Mouse (Mus musculus): Measurements from ENCODE around the gene Rarres2. TPM values are rescaled to one million over a fixed set of nuclear protein-coding genes. Genes with fewer than 3 reads are reported as not detected.

Gene Rarres2
- polyA plus RNA-seq, 1 experiment from 2014 or later: 57.0 TPM

DNA sequence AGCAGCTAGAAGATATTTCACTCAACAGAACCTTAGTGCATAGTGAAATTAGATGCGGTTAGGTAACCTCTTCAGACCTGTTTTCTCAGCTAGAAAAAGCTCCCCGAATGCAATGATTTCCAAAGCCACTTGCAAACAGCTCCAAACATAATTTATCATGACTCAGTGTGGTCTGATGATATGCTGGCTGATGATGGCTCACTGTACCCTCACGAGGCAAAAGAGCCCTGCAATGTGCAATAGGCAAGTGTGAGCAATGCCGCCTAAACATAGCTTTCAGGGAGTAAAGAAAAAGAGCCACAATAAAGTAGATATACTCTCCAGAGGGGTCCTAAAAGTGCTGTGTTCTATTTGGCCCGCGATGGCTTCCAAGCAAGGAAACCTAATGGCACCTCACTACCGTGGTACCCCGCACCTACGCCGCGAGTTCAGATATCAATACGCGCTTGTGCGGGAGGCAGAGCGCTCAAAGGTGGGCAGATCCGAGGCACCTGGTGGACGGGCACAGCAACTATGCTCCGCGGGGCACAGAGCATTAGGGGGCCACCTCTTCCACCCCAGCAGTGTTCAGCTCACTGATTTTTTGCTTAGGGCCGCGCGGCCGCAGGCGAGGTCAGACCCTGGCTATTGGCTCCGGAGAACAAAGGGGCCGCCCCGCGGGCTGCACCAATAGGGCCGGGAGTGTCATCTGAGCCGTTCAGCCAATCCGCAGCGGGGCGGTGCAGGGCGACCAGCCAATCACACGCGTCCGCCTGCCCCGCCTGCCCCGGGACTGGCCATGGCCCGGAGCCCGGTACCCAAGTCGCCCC is 28.9 kb upstream of the Rarres2 start, which contains the start of gene Zfp775:
Gene Zfp775, plus strand, starts transcription at position 793 of the 809 bp plus-strand sequence.
- Histone ChIP-seq H3K27ac (ENCODE audit: low read length) (peak within 1 kb of the TSS; percentile 77), H3K4me3 (ENCODE audit: low read depth, low read length) (peak within 1 kb of the TSS; percentile 67), H3K4me2 (ENCODE audit: low read depth, low read length) (peak within 1 kb of the TSS; percentile 92), H3K36me3 (ENCODE audit: control insufficient read depth, insufficient read depth) (peaks cover 18% of the 10 kb centered on the region), H3K9ac (ENCODE audit: low read depth, low read length) (peak within 1 kb of the TSS; percentile 63), H3K4me1 (ENCODE audit: control insufficient read depth, low read depth, low read length) (peaks cover 16% of the 10 kb centered on the region), H3K9me3 (replicated peaks; ENCODE audit: control insufficient read depth, low read length) (no peaks in the 10 kb centered on the region), H3K27me3 (ENCODE audit: control insufficient read depth, insufficient read depth, low read depth, low read length) (no peaks in the 10 kb centered on the region)
- ATAC-seq (ENCODE audit: low read depth): peak; percentile 99
- WGBS (ENCODE audit: insufficient replicate concordance): 4% methylated on average over 42 of the region's 42 CpGs

DNA sequence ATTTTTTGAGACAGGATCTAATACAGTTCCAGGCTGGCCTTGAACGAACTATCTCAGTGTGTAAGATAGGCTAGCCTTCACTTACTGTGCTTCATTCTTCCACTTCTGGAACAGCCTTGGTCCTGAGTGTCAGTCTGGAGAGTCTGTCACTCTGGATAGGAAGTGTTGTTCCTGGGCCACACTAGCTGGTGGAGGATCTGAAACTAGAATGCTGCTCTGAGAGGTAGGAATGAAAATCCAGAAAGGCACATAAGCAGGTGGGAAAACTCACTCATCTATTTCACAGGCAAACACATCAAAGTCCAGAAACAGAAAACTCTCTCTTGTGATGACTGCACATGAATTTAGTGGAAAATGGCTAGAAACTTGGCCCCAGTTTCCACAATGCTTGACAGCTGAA is 28.0 kb upstream of the Rarres2 start:
- H3K4me1 ChIP-seq (ENCODE audit: control insufficient read depth, low read depth, low read length): peaks cover 16% of the 10 kb centered on the region
- no peaks in the 10 kb centered on the region for H3K9me3 ChIP-seq (replicated peaks; ENCODE audit: control insufficient read depth, low read length)
- no peak overlapping the region for H3K27ac ChIP-seq (ENCODE audit: low read length)
- H3K27me3 ChIP-seq (ENCODE audit: control insufficient read depth, insufficient read depth, low read depth, low read length): no peaks in the 10 kb centered on the region
- H3K4me3 ChIP-seq (ENCODE audit: low read depth, low read length): no peak overlapping the region
- H3K9ac ChIP-seq (ENCODE audit: low read depth, low read length): no peak overlapping the region
- peaks cover 23% of the 10 kb centered on the region for H3K36me3 ChIP-seq (ENCODE audit: control insufficient read depth, insufficient read depth)
- no peak for ATAC-seq (ENCODE audit: low read depth)
- no peak overlapping the region for H3K4me2 ChIP-seq (ENCODE audit: low read depth, low read length)
- WGBS (ENCODE audit: insufficient replicate concordance): 59% methylated on average over 1 of the region's 1 CpGs

DNA sequence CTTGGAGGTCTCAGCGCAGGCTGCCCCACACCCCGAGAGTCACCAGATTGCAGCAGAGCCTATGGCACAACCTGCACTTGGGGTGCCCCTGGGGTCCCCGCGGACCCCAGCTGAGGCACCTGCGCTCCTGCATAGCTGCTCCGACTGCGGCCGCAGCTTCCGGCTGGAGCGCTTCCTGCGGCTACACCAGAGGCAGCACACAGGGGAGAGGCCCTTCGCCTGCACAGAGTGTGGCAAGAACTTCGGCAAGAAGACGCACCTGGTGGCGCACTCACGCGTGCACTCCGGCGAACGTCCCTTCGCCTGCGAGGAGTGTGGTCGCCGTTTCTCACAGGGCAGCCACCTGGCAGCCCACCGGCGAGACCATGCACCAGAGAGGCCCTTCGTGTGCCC is 24.6 kb upstream of the Rarres2 start:
- Histone ChIP-seq H3K9me3 (replicated peaks; ENCODE audit: control insufficient read depth, low read length) (no peaks in the 10 kb centered on the region), H3K36me3 (ENCODE audit: control insufficient read depth, insufficient read depth) (peaks cover 23% of the 10 kb centered on the region), H3K4me2 (ENCODE audit: low read depth, low read length) (no peak overlapping the region), H3K4me1 (ENCODE audit: control insufficient read depth, low read depth, low read length) (peaks cover 18% of the 10 kb centered on the region), H3K27ac (ENCODE audit: low read length) (no peak overlapping the region), H3K9ac (ENCODE audit: low read depth, low read length) (no peak overlapping the region), H3K27me3 (ENCODE audit: control insufficient read depth, insufficient read depth, low read depth, low read length) (no peaks in the 10 kb centered on the region), H3K4me3 (ENCODE audit: low read depth, low read length) (no peak overlapping the region)
- 91% methylated on average over 27 of the region's 27 CpGs for WGBS (ENCODE audit: insufficient replicate concordance)
- no peak for ATAC-seq (ENCODE audit: low read depth)

DNA sequence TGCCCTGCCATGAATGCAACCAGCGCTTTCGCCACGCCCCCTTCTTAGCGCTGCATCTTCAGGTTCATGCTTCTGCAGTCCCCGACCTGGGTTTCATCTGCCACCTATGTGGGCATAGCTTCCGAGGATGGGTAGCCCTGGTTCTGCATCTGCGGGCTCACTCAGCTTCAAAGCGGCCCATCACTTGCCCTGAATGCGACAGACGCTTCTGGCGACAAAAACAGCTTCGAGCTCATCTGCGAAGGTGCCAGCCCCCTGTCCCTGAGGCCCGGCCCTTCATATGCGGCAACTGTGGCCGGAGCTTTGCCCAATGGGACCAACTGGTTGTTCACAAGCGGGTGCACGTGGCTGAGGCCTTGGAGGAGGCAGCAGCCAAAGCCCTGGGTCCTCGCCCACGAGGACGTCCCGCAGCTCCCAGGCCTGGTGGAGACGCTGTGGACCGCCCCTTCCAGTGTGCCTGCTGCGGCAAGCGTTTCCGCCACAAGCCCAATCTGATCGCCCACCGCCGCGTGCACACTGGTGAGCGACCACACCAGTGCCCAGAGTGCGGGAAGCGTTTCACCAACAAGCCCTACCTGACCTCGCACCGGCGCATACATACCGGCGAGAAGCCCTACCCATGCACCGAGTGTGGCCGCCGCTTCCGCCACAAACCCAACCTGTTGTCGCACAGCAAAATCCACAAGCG is 24.1 kb upstream of the Rarres2 start:
- Histone ChIP-seq H3K4me2 (ENCODE audit: low read depth, low read length) (no peak overlapping the region), H3K9me3 (replicated peaks; ENCODE audit: control insufficient read depth, low read length) (no peaks in the 10 kb centered on the region), H3K27me3 (ENCODE audit: control insufficient read depth, insufficient read depth, low read depth, low read length) (no peaks in the 10 kb centered on the region), H3K9ac (ENCODE audit: low read depth, low read length) (no peak overlapping the region), H3K36me3 (ENCODE audit: control insufficient read depth, insufficient read depth) (peaks cover 23% of the 10 kb centered on the region), H3K4me3 (ENCODE audit: low read depth, low read length) (no peak overlapping the region), H3K27ac (ENCODE audit: low read length) (no peak overlapping the region), H3K4me1 (ENCODE audit: control insufficient read depth, low read depth, low read length) (peaks cover 17% of the 10 kb centered on the region)
- WGBS (ENCODE audit: insufficient replicate concordance): 87% methylated on average over 45 of the region's 45 CpGs
- no peak for ATAC-seq (ENCODE audit: low read depth)

DNA sequence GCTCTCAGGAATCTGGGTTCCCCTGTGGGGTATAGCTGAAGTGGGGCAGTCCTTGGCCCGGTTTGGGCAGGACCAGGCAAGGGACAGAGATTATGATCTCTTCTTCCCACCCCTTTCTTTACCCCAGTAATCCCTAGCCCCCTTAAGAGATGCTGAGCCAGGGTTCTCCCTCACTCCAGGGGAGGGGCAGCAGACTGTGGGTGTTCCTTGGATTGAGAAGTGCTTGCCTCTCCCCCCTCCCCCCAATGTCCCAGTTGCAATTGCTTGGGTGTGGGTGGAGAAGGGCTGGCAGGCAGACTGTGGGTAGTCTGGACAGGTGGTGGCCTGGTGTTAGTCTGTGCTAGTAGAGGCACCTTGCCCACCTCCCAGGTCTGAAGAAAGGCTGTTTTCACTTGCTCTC is 22.7 kb upstream of the Rarres2 start:
- Histone ChIP-seq H3K27me3 (ENCODE audit: control insufficient read depth, insufficient read depth, low read depth, low read length) (no peaks in the 10 kb centered on the region), H3K4me2 (ENCODE audit: low read depth, low read length) (peak overlapping the region; percentile 69), H3K4me1 (ENCODE audit: control insufficient read depth, low read depth, low read length) (peaks cover 9% of the 10 kb centered on the region), H3K36me3 (ENCODE audit: control insufficient read depth, insufficient read depth) (peaks cover 23% of the 10 kb centered on the region), H3K27ac (ENCODE audit: low read length) (0 out of 2 replicates have a peak overlapping the region, but pooled peaks have one; percentile 9), H3K9me3 (replicated peaks; ENCODE audit: control insufficient read depth, low read length) (no peaks in the 10 kb centered on the region), H3K4me3 (ENCODE audit: low read depth, low read length) (peak overlapping the region; percentile 70), H3K9ac (ENCODE audit: low read depth, low read length) (peak overlapping the region; percentile 70; the same call in 1 of the 2 replicates)
- 33% methylated on average over 1 of the region's 1 CpGs for WGBS (ENCODE audit: insufficient replicate concordance)
- ATAC-seq (ENCODE audit: low read depth): no peak

DNA sequence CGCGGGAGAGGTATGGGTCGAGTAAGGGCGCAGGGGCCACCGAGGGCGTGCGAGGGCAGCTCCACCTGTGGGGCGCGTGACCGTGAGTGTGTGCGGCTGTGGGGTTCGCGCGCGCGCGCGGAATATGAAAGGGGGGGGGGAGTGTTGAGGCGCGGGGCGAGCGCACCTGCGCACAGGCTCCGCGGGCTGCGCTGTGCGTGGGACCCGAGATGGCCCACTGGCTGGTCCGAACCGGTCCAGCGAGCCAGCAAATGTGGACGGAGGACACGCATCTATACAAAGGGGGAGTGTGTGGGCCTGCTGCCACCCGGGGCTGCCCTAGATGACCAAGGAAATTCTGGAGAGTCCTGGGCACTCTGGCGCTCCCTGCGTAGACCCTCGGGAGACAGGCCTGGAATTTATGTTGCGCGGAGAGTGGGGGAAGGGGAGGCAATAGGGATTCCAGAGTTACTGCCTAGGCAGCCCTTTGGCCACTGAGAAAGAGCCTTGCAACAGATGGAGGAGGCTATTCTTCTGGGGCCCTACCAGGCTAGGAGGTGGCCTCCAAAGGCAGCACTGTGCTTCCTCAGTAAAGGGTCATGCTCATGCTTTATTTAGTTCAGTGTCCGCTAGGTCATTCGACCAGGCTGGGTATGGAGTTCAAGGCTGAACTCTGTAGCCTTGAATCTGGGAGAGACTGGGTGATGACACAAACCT is 21.6 kb upstream of the Rarres2 start:
- Histone ChIP-seq H3K9me3 (replicated peaks; ENCODE audit: control insufficient read depth, low read length) (no peaks in the 10 kb centered on the region), H3K27ac (ENCODE audit: low read length) (peak overlapping the region; percentile 76)

DNA sequence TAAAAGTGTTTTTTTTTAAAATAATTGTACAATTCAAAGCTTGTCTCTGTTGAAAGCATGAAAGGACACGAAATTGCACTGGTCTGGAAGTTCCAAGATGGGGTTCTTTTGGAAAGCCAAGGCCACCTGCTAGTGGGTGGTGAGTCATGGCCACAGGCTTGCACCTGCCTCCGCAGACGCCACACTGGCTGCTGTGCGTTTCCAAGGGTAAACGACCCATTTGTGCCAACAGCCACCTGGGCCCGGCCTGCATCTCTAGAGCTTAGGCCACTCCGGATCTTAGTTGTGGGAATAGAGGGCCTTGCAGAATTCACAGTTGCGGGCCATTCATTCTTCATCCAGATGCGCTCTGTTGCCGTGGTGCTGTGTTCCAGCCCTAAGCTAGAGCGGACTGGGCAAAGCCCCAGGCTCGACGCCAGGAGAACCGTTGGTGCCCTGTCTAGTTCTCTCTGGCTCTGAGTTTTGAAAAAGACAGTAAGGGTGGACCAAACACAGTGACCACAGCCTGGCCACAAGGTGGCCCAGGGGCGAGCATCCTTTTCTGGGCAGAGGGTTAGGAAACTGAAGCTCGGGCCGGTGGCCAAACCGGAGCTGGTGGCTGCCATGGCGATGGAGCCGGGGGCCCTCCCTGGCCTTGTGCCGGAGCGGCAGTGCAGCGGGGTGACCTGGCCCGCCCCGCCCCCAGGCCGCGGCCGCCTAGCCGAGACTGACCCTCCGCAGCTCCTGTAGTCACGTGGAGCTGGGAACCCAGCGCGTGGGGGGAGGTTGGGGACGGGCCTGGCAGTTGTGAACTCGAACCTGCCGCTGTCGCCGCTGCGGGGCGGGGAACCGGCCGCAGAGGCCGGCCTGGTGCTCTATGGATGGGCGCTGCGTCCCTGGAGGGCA is 20.8 kb upstream of the Rarres2 start, which contains the start of the genes Repin1 and Gm44965:
Gene Repin1, plus strand, starts transcription at position 726 of the 885 bp plus-strand sequence.
Gene Gm44965, plus strand, starts transcription at position 784 of the 885 bp plus-strand sequence.
- peak within 1 kb of the TSS; percentile 70 for H3K4me3 ChIP-seq (ENCODE audit: low read depth, low read length)
- peak within 1 kb of the TSS; percentile 76 for H3K27ac ChIP-seq (ENCODE audit: low read length)
- WGBS (ENCODE audit: insufficient replicate concordance): 8% methylated on average over 45 of the region's 45 CpGs
- peaks cover 23% of the 10 kb centered on the region for H3K36me3 ChIP-seq (ENCODE audit: control insufficient read depth, insufficient read depth)
- H3K4me1 ChIP-seq (ENCODE audit: control insufficient read depth, low read depth, low read length): peaks cover 9% of the 10 kb centered on the region
- H3K9ac ChIP-seq (ENCODE audit: low read depth, low read length): peak within 1 kb of the TSS; percentile 70
- H3K4me2 ChIP-seq (ENCODE audit: low read depth, low read length): peak within 1 kb of the TSS; percentile 69
- H3K9me3 ChIP-seq (replicated peaks; ENCODE audit: control insufficient read depth, low read length): no peaks in the 10 kb centered on the region
- no peaks in the 10 kb centered on the region for H3K27me3 ChIP-seq (ENCODE audit: control insufficient read depth, insufficient read depth, low read depth, low read length)
- ATAC-seq (ENCODE audit: low read depth): peak; percentile 89

More for the DNA sequence above, 21.6 kb upstream of the Rarres2 start:
- Histone ChIP-seq H3K4me1 (ENCODE audit: control insufficient read depth, low read depth, low read length) (peaks cover 9% of the 10 kb centered on the region), H3K4me2 (ENCODE audit: low read depth, low read length) (peak overlapping the region; percentile 69), H3K4me3 (ENCODE audit: low read depth, low read length) (peak overlapping the region; percentile 70), H3K27me3 (ENCODE audit: control insufficient read depth, insufficient read depth, low read depth, low read length) (no peaks in the 10 kb centered on the region), H3K36me3 (ENCODE audit: control insufficient read depth, insufficient read depth) (peaks cover 23% of the 10 kb centered on the region), H3K9ac (ENCODE audit: low read depth, low read length) (peak overlapping the region; percentile 70)
- 1% methylated on average over 34 of the region's 41 CpGs for WGBS (ENCODE audit: insufficient replicate concordance)
- peak; percentile 11; the same call in 1 of the 2 replicates for ATAC-seq (ENCODE audit: low read depth)

DNA sequence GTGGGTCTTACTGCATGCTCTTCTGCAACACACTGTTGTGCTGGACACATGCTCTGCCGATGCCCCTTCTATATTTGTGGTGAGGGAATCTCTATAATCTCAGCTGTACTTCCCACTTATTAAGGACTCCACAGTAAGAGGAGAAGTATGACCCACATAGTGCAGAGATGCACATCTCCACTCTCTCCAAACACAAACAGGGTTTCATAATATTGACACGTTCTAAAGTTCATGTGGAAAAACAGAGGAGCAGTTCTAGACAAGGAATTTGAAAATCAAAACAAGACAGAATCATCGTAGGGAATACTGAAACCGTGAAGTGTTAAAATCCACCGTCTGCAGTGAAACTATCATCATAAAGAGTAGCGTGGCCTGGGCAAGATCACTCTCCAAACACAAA is 19.3 kb upstream of the Rarres2 start:
- H3K27ac ChIP-seq (ENCODE audit: low read length): peak overlapping the region; percentile 72
- 0 out of 2 replicates have a peak, but pooled peaks have one; percentile 42 for ATAC-seq (ENCODE audit: low read depth)

More for the DNA sequence above, 19.3 kb upstream of the Rarres2 start:
- 59% methylated on average over 6 of the region's 6 CpGs for WGBS (ENCODE audit: insufficient replicate concordance)
- no peak overlapping the region for H3K4me3 ChIP-seq (ENCODE audit: low read depth, low read length)
- peaks cover 10% of the 10 kb centered on the region for H3K36me3 ChIP-seq (ENCODE audit: control insufficient read depth, insufficient read depth)
- no peaks in the 10 kb centered on the region for H3K9me3 ChIP-seq (replicated peaks; ENCODE audit: control insufficient read depth, low read length)
- no peaks in the 10 kb centered on the region for H3K27me3 ChIP-seq (ENCODE audit: control insufficient read depth, insufficient read depth, low read depth, low read length)
- no peak overlapping the region for H3K9ac ChIP-seq (ENCODE audit: low read depth, low read length)
- H3K4me1 ChIP-seq (ENCODE audit: control insufficient read depth, low read depth, low read length): peaks cover 9% of the 10 kb centered on the region
- H3K4me2 ChIP-seq (ENCODE audit: low read depth, low read length): peak overlapping the region; percentile 27
